ENCODE assay signal across 21 mouse cellular contexts in the genomic region with DNA sequence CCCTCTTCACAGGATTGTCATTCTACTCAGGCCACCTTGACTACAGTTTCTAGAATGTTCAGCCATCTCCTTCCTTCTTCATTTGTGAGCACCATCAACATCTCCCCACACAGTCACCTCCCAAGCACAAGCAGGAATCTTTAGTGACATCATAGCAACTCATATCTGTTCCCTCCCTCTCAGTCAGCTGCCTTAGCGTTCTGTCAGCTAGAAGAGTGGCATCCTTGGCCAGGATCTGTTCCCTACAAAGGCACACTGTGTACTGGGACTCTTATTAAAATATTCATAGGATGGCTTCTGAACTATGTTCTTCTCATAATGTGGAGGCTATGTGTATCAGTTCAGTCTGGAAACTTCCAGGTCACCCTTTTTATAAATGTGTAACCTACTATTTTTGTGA. TPM values are rescaled to one million over a fixed set of nuclear protein-coding genes. Genes with fewer than 3 reads are reported as not detected.
"Had no signal": no experiment of that assay in that cellular context is flagged by ENCODE, and none has a peak within 500 bp of the region (broad histone marks: within the 10 kb centered on the region; RNA-seq: fewer than 3 reads in every experiment).

No protein-coding gene starts in this region.

- H3K4me2 ChIP-seq: lung, embryonic 14.5 days; midbrain, embryonic 12.5 days; neural tube, embryonic 13.5 days; neural tube, embryonic 15.5 days had no signal

- H3K9ac ChIP-seq: lung, embryonic 14.5 days; midbrain, embryonic 12.5 days; neural tube, embryonic 13.5 days; neural tube, embryonic 15.5 days had no signal

- H3K27ac ChIP-seq: midbrain, embryonic 10.5 days; midbrain, embryonic 12.5 days; neural tube, embryonic 13.5 days; neural tube, embryonic 15.5 days had no signal

- DNase-seq: lung, adult 18-20 months; lung, embryonic 14.5 days; lung, postnatal 10 days; lung, postnatal 4 days; midbrain, embryonic 14.5 days; retina, postnatal 1 day; right cerebral cortex, adult 18-20 months; right cerebral cortex, postnatal 25 days; right cerebral cortex, postnatal 4 days; spleen, adult 18-20 months; thymus, adult 18-20 months; thymus, postnatal 14 days; thymus, postnatal 36 days had no signal

- H3K27me3 ChIP-seq: midbrain, embryonic 12.5 days; neural tube, embryonic 13.5 days; neural tube, embryonic 15.5 days had no signal

- H3K4me1 ChIP-seq: midbrain, embryonic 10.5 days; midbrain, embryonic 12.5 days; neural tube, embryonic 13.5 days; neural tube, embryonic 15.5 days had no signal

- H3K9me3 ChIP-seq: midbrain, embryonic 10.5 days; midbrain, embryonic 12.5 days; neural tube, embryonic 13.5 days; neural tube, embryonic 15.5 days had no signal

- H3K36me3 ChIP-seq: midbrain, embryonic 10.5 days; midbrain, embryonic 12.5 days; neural tube, embryonic 13.5 days; neural tube, embryonic 15.5 days had no signal

- ATAC-seq: midbrain, embryonic 16.5 days had no signal

- H3K4me3 ChIP-seq: midbrain, embryonic 10.5 days; midbrain, embryonic 12.5 days; myocyte; neural tube, embryonic 13.5 days; neural tube, embryonic 15.5 days had no signal

RNA-seq across cellular contexts. Expression of gene Ryr2, which starts 8.1 kb away (rescaled TPM):
- total RNA-seq: megakaryocyte, adult 5-6 weeks; megakaryocyte-erythroid progenitor cell, adult 5-6 weeks had no signal
- polyA plus RNA-seq: myocyte had no signal
